Mouse (Mus musculus) neural tube, embryonic 10.5 days (tissue): Measurements from ENCODE around the gene Ica1l.

Source experiments
- DNase-seq: peaks from one replicate; pipeline ENCODE4 v3.0.0-alpha.2; 2017; ENCODE audit warnings: low spot score; ENCODE audit errors: extremely low spot score

The Ica1l gene

GRCm38 (mm10) chr1:59966171-59966785 is 76.7 kb downstream of the Ica1l start:
- DNase-seq = no peak

- no peak for DNase-seq
Observed at GRCm38 (mm10) chr1:59959941-59960340, 83.0 kb downstream of the Ica1l start.

GRCm38 (mm10) chr1:59957206-59957605 is 85.8 kb downstream of the Ica1l start:
- no peak for DNase-seq

- DNase-seq = no peak
Observed at GRCm38 (mm10) chr1:59947509-59947908, 95.5 kb downstream of the Ica1l start.

- no peak for DNase-seq
Observed at GRCm38 (mm10) chr1:59945969-59946368, 97.0 kb downstream of the Ica1l start.

GRCm38 (mm10) chr1:59943825-59944224 is 99.2 kb downstream of the Ica1l start:
- DNase-seq = no peak

GRCm38 (mm10) chr1:59942057-59942790 is 100.8 kb downstream of the Ica1l start:
- no peak for DNase-seq

GRCm38 (mm10) chr1:59941063-59941462 is 101.9 kb downstream of the Ica1l start:
- DNase-seq = no peak

GRCm38 (mm10) chr1:59932991-59933390 is 110.0 kb downstream of the Ica1l start:
- no peak for DNase-seq
